In the genomic region with DNA sequence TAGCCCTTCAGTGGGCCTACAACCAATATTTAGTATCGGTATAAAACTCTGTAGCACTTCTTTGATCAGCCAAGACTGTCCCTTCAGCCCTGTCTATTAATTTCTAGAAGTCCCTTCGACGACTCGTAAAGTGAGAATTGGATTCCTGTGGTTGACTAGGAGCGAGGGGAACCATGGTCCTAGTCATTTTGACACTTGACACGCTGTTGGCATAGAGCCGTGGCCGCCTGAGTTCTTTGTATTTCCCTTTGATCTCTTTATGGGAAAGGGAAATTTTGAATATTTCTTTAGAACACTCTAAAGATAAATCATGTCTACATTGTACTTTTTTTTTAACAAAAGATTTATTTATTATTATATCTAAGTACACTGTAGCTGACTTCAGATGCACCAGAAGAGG, we compare ENCODE assay signal across 7 mouse cellular contexts. TPM values are rescaled to one million over a fixed set of nuclear protein-coding genes. Genes with fewer than 3 reads are reported as not detected.
DNase-seq lines count a peak whose midpoint lies in the region; ATAC-seq and TF ChIP-seq lines count a peak whose summit lies in the region.

No protein-coding gene starts in this region.

- peaks cover 32% of the 10 kb centered on the region for H3K36me3 ChIP-seq in embryonic facial prominence, embryonic 15.5 days
- H3K36me3 ChIP-seq in intestine, embryonic 16.5 days (ENCODE audit: control insufficient read depth, insufficient read depth, low read length) = peaks cover 7% of the 10 kb centered on the region; the same call in 1 of the 2 replicates
- H3K36me3 ChIP-seq in neural tube, embryonic 13.5 days = peaks cover 41% of the 10 kb centered on the region

- no peak overlapping the region for H3K27ac ChIP-seq in left cerebral cortex, adult 2 months
- H3K27ac ChIP-seq in embryonic facial prominence, embryonic 15.5 days (replicated peaks) = no peak overlapping the region
- H3K27ac ChIP-seq in intestine, embryonic 16.5 days (ENCODE audit: low read length) = no peak overlapping the region
- no peak overlapping the region for H3K27ac ChIP-seq in neural tube, embryonic 13.5 days (replicated peaks)

- peak overlapping the region; percentile 97 for H3K4me3 ChIP-seq in left cerebral cortex, adult 2 months
- H3K4me3 ChIP-seq in embryonic facial prominence, embryonic 15.5 days (replicated peaks) = peak overlapping the region; percentile 97
- peak overlapping the region; percentile 78 for H3K4me3 ChIP-seq in intestine, embryonic 16.5 days (ENCODE audit: low read length)
- H3K4me3 ChIP-seq in neural tube, embryonic 13.5 days = peak overlapping the region; percentile 70

- 80% methylated on average over 8 of the region's 8 CpGs for WGBS in embryonic facial prominence, embryonic 15.5 days
- 81% methylated on average over 8 of the region's 8 CpGs for WGBS in intestine, embryonic 16.5 days
- 90% methylated on average over 8 of the region's 8 CpGs for WGBS in neural tube, embryonic 13.5 days

- peaks cover 20% of the 10 kb centered on the region for H3K4me1 ChIP-seq in embryonic facial prominence, embryonic 15.5 days
- H3K4me1 ChIP-seq in intestine, embryonic 16.5 days (ENCODE audit: control insufficient read depth, insufficient read depth, low read length) = peaks cover 11% of the 10 kb centered on the region; the same call in 1 of the 2 replicates
- H3K4me1 ChIP-seq in neural tube, embryonic 13.5 days (replicated peaks) = peaks cover 24% of the 10 kb centered on the region

- no peak for DNase-seq in left cerebral cortex, adult 2 months (ENCODE audit: extremely low spot score in 1 of 2, low spot score in 2 of 2)
- no peak for DNase-seq in left cerebral cortex, postnatal 10 days (ENCODE audit: extremely low spot score in 1 of 2, low spot score in 2 of 2)
- no peak for DNase-seq in ovary, postnatal 36 days (ENCODE audit: low spot score)

- H3K9ac ChIP-seq in embryonic facial prominence, embryonic 15.5 days = no peak overlapping the region
- peak overlapping the region; percentile 92; the same call in 1 of the 2 replicates for H3K9ac ChIP-seq in intestine, embryonic 16.5 days (ENCODE audit: low read depth, low read length)
- H3K9ac ChIP-seq in neural tube, embryonic 13.5 days = no peak overlapping the region; the same call in 1 of the 2 replicates

- intact Hi-C loops in left cerebral cortex, adult 2 months (cut with DNase I) = loop anchor here (2.0 kb wide), 1 partner anchor 71 kb away; a partner anchor contains a TSS
- intact Hi-C loops in left cerebral cortex, postnatal 10 days (cut with DNase I) = no loop called here

- ATAC-seq in embryonic facial prominence, embryonic 15.5 days (ENCODE audit: insufficient number of reproducible peaks, low FRiP score, low TSS enrichment, low read depth) = no peak
- ATAC-seq in intestine, embryonic 16.5 days = no peak
- no peak for ATAC-seq in neural tube, embryonic 13.5 days (ENCODE audit: low read depth)
- no peak for ATAC-seq in megakaryocyte progenitor cell, adult 5-6 weeks (replicated peaks; ENCODE audit: poor library complexity)

- no peaks in the 10 kb centered on the region for H3K27me3 ChIP-seq in embryonic facial prominence, embryonic 15.5 days
- H3K27me3 ChIP-seq in intestine, embryonic 16.5 days (replicated peaks; ENCODE audit: control insufficient read depth, insufficient read depth, low read length) = no peaks in the 10 kb centered on the region
- H3K27me3 ChIP-seq in neural tube, embryonic 13.5 days = no peaks in the 10 kb centered on the region

- H3K9me3 ChIP-seq in embryonic facial prominence, embryonic 15.5 days (replicated peaks) = no peaks in the 10 kb centered on the region
- no peaks in the 10 kb centered on the region for H3K9me3 ChIP-seq in intestine, embryonic 16.5 days (ENCODE audit: control insufficient read depth, low read length)
- H3K9me3 ChIP-seq in neural tube, embryonic 13.5 days = no peaks in the 10 kb centered on the region

- no peak for TF ChIP-seq CTCF in left cerebral cortex, adult 2 months (IDR thresholded peaks at IDR 0.05)

- H3K4me2 ChIP-seq in embryonic facial prominence, embryonic 15.5 days (replicated peaks) = peak overlapping the region; percentile 81
- peak overlapping the region; percentile 61 for H3K4me2 ChIP-seq in intestine, embryonic 16.5 days (ENCODE audit: low read depth, low read length)
- H3K4me2 ChIP-seq in neural tube, embryonic 13.5 days = peak overlapping the region; percentile 94

RNA-seq across cellular contexts. Expression of a gene that starts 1.3 kb away (rescaled TPM):
- 100 to 1,000 TPM in 1 of 2 experiments, 10 to 100 TPM in 1; 95.1 to 104 TPM for total RNA-seq in left cerebral cortex, adult 2 months (2021)
- 100 to 1,000 TPM; 121 to 126 TPM for total RNA-seq in left cerebral cortex, postnatal 10 days (2021)
- 97.3 and 106 TPM in 2 replicates for polyA plus RNA-seq in embryonic facial prominence, embryonic 15.5 days (2015; fragmentation: Nextera tagmentation; extraction: Ambion mirVana)
- 80.8 and 90.7 TPM in 2 replicates for polyA plus RNA-seq in intestine, embryonic 16.5 days (2015; fragmentation: Nextera tagmentation; extraction: Ambion mirVana)
- polyA plus RNA-seq in neural tube, embryonic 13.5 days (2015; fragmentation: Nextera tagmentation; extraction: Ambion mirVana) = 84.6 and 89.7 TPM in 2 replicates
- 143 and 160 TPM in 2 replicates for total RNA-seq in megakaryocyte progenitor cell, adult 5-6 weeks (2015)
- 142 and 151 TPM in 2 replicates for total RNA-seq in megakaryocyte progenitor cell, adult 5-6 weeks (2017)

RNA-seq across cellular contexts. Expression of a gene that starts 24.4 kb away (rescaled TPM):
- 10 to 100 TPM; 16.6 to 18.9 TPM for total RNA-seq in left cerebral cortex, adult 2 months (2021)
- 10 to 100 TPM; 19.9 to 23.2 TPM for total RNA-seq in left cerebral cortex, postnatal 10 days (2021)
- 17.1 and 17.9 TPM in 2 replicates for polyA plus RNA-seq in embryonic facial prominence, embryonic 15.5 days (2015; fragmentation: Nextera tagmentation; extraction: Ambion mirVana)
- 21.0 and 22.1 TPM in 2 replicates for polyA plus RNA-seq in intestine, embryonic 16.5 days (2015; fragmentation: Nextera tagmentation; extraction: Ambion mirVana)
- polyA plus RNA-seq in neural tube, embryonic 13.5 days (2015; fragmentation: Nextera tagmentation; extraction: Ambion mirVana) = 12.9 and 16.9 TPM in 2 replicates
- 47.7 and 62.1 TPM in 2 replicates for total RNA-seq in megakaryocyte progenitor cell, adult 5-6 weeks (2015)
- 71.2 and 80.3 TPM in 2 replicates for total RNA-seq in megakaryocyte progenitor cell, adult 5-6 weeks (2017)

RNA-seq across cellular contexts. Expression of a gene that starts 24.6 kb away (rescaled TPM):
- total RNA-seq in left cerebral cortex, adult 2 months (2021) = 10 to 100 TPM; 82.0 to 93.4 TPM
- 100 to 1,000 TPM; 107 to 112 TPM for total RNA-seq in left cerebral cortex, postnatal 10 days (2021)
- 223 and 228 TPM in 2 replicates for polyA plus RNA-seq in embryonic facial prominence, embryonic 15.5 days (2015; fragmentation: Nextera tagmentation; extraction: Ambion mirVana)
- polyA plus RNA-seq in intestine, embryonic 16.5 days (2015; fragmentation: Nextera tagmentation; extraction: Ambion mirVana) = 150 and 169 TPM in 2 replicates
- 178 and 195 TPM in 2 replicates for polyA plus RNA-seq in neural tube, embryonic 13.5 days (2015; fragmentation: Nextera tagmentation; extraction: Ambion mirVana)
- total RNA-seq in megakaryocyte progenitor cell, adult 5-6 weeks (2015) = 393 and 397 TPM in 2 replicates
- 381 and 407 TPM in 2 replicates for total RNA-seq in megakaryocyte progenitor cell, adult 5-6 weeks (2017)

RNA-seq across cellular contexts. Expression of a gene that starts 28.1 kb away (rescaled TPM):
- not detected for total RNA-seq in left cerebral cortex, adult 2 months (2021)
- not detected for total RNA-seq in left cerebral cortex, postnatal 10 days (2021)
- not detected in 2 replicates for polyA plus RNA-seq in embryonic facial prominence, embryonic 15.5 days (2015; fragmentation: Nextera tagmentation; extraction: Ambion mirVana)
- not detected in 2 replicates for polyA plus RNA-seq in intestine, embryonic 16.5 days (2015; fragmentation: Nextera tagmentation; extraction: Ambion mirVana)
- not detected in 2 replicates for polyA plus RNA-seq in neural tube, embryonic 13.5 days (2015; fragmentation: Nextera tagmentation; extraction: Ambion mirVana)
- 1.3 and 1.9 TPM in 2 replicates for total RNA-seq in megakaryocyte progenitor cell, adult 5-6 weeks (2015)
- total RNA-seq in megakaryocyte progenitor cell, adult 5-6 weeks (2017) = not detected in 2 replicates

RNA-seq across cellular contexts. Expression of a gene that starts 40.1 kb away (rescaled TPM):
- under 1 TPM; 0.47 to 0.57 TPM for total RNA-seq in left cerebral cortex, adult 2 months (2021)
- total RNA-seq in left cerebral cortex, postnatal 10 days (2021) = 1 to 10 TPM in 1 of 2 experiments, under 1 TPM in 1; 0.90 to 1.6 TPM
- polyA plus RNA-seq in embryonic facial prominence, embryonic 15.5 days (2015; fragmentation: Nextera tagmentation; extraction: Ambion mirVana) = 0.59 and 1.2 TPM in 2 replicates
- polyA plus RNA-seq in intestine, embryonic 16.5 days (2015; fragmentation: Nextera tagmentation; extraction: Ambion mirVana) = 0.86 and 1.6 TPM in 2 replicates
- polyA plus RNA-seq in neural tube, embryonic 13.5 days (2015; fragmentation: Nextera tagmentation; extraction: Ambion mirVana) = 0.18 and 1.1 TPM in 2 replicates
- not detected in 2 replicates for total RNA-seq in megakaryocyte progenitor cell, adult 5-6 weeks (2015)
- total RNA-seq in megakaryocyte progenitor cell, adult 5-6 weeks (2017) = not detected in 2 replicates
